Mouse (Mus musculus) urinary bladder, postnatal 36 days (tissue): ENCODE data around the gene Slc11a1.

Source experiments
- DNase-seq, 2 experiments: peaks; one replicate each; pipeline ENCODE4 v3.0.0; 2022; ENCODE audit warnings: low spot score in 2 of 2, mixed read lengths in 1 of 2

Slc11a1 gene

GRCm38 (mm10) chr1:74387386-74387988, 12.5 kb downstream of the Slc11a1 start:
- DNase-seq, result no peak

GRCm38 (mm10) chr1:74388398-74388920, 13.5 kb downstream of the Slc11a1 start:
- no peak for DNase-seq

GRCm38 (mm10) chr1:74389831-74390286, 14.9 kb downstream of the Slc11a1 start:
- DNase-seq, result peak in 1 of 2 experiments; percentile 43

DNA sequence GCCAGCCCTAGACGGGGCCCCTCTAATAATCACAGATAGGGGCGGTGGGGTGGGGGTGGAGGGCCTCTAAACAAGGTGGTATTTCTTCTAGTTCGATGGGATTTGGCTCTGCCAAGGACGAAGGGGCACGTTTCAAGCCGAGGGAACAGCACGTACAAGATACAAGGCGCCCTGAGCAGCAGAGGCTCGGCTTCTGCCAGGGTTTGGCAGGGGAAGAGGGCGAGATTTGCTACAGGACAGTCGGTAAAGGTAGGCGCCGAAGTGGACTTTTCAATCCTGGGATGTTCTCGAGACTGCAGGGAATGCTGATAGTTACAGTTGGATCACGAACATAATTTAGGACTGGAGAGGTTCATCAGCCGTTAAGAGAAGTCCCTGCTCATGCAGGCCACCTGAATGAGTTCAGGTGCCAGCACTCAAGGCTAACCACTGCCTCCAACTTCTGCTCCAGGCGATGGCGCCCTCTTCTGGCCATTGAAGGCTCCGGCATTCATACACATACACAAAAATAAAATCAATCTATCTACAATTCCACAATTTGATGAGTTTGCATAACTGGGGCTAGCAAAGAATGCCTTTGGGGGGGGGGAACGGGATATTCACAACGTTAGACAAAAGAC, 15.4 kb downstream of the Slc11a1 start:
- peak; percentile 42 to 69 for DNase-seq

- DNase-seq, result peak; percentile 96 to 99
These were observed 16.1 kb downstream of the Slc11a1 start, which contains the start of gene Ctdsp1 for GRCm38 (mm10) chr1:74390924-74391748. Ctdsp1 (plus strand) TSS chr1:74391509.

GRCm38 (mm10) chr1:74391844-74392441, 16.9 kb downstream of the Slc11a1 start:
- DNase-seq, result peak; percentile 75 to 76

DNA sequence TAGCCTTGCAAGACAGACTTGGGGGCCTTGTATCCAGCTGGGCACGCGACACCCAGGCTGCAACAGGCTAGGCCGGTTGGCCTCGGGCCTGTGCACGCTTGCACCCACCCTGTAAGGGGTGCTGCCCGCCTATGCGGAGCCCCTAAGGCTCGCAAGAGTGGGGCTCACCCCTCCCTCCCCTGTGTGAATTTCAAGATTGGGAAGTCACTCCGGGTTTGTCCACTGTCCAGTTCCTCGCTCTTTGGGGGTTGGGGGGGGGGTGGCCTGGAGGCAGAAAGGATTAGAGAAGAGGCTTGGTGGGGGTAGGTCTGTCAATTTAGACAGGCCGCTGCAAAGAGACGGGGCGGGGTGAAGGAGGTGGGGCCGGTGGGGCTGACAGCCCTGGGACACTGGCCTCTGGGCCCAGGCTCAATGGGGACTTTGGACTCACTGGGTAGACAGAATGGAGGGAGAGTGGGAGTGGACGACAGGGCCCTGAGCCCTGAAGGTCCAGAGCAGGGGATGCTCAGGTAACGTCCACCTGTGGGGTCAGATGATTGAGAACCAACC, 17.5 kb downstream of the Slc11a1 start:
- DNase-seq, result peak in 1 of 2 experiments; percentile 33

- peak in 1 of 2 experiments; percentile 9 for DNase-seq
These were observed 18.0 kb downstream of the Slc11a1 start for GRCm38 (mm10) chr1:74393010-74393409.

DNA sequence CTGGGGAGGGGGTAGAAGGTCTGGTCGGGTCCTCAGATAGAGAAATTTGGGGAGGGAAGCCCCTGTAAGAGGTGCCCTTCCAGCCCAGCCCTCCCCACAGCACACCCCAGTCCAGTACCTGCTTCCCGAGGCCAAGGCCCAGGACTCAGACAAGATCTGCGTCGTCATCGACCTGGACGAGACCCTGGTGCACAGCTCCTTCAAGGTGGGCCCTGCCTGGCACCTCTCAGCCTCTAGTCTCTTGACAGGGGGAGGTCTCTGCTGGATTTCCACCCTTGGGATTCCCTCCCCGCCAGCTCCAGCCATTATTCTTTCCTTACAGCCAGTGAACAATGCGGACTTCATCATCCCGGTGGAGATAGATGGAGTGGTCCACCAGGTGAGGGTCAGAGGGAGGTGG, 18.7 kb downstream of the Slc11a1 start:
- DNase-seq, result no peak

DNA sequence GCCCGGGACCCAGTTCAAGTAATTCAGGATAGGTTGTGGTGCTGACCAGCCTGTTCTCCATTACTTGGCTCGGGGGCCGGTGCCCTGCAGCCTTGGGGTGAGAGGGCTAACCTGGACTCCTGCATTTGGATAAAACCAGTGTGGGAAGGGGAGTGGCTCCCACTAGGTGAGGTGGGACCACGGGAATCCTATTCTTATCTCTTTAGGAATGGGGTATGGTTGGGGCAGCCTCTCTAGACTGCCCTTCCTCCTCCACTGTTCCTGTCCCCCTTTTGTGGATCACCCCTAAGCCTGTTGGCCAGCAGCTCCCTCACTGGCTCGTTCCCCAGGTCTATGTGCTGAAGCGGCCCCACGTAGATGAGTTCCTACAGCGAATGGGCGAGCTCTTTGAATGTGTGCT, 19.3 kb downstream of the Slc11a1 start:
- DNase-seq, result no peak

- DNase-seq, result no peak
These were observed 19.9 kb downstream of the Slc11a1 start for GRCm38 (mm10) chr1:74394858-74395257.

GRCm38 (mm10) chr1:74395290-74395689, 20.3 kb downstream of the Slc11a1 start:
- DNase-seq, result no peak

- peak; percentile 12 to 30 for DNase-seq
These were observed 21.6 kb downstream of the Slc11a1 start for GRCm38 (mm10) chr1:74396456-74397222.

- DNase-seq, result peak; percentile 99
These were observed 22.4 kb downstream of the Slc11a1 start for GRCm38 (mm10) chr1:74397268-74397918.

GRCm38 (mm10) chr1:74397919-74398451, 23.0 kb downstream of the Slc11a1 start:
- DNase-seq, result peak; percentile 54 to 74

DNA sequence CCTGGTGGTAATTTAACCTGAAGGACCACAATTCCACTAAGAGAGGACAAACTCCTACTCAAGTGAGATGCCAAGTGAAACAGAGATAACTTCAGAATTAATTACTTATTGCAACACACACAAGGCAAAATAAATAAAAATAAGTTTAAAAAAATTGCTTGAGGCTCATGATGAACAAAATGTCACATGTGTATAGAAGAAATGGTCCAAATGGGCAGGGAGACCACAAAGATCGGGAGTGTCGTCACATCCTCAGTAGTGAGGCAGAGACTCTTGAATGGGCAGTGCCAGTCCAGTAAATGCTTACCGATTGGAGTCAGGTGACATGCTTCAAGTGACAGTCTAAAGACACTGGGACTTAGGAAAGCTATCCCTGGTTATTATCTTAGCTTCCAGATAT, 25.5 kb downstream of the Slc11a1 start:
- no peak for DNase-seq

DNA sequence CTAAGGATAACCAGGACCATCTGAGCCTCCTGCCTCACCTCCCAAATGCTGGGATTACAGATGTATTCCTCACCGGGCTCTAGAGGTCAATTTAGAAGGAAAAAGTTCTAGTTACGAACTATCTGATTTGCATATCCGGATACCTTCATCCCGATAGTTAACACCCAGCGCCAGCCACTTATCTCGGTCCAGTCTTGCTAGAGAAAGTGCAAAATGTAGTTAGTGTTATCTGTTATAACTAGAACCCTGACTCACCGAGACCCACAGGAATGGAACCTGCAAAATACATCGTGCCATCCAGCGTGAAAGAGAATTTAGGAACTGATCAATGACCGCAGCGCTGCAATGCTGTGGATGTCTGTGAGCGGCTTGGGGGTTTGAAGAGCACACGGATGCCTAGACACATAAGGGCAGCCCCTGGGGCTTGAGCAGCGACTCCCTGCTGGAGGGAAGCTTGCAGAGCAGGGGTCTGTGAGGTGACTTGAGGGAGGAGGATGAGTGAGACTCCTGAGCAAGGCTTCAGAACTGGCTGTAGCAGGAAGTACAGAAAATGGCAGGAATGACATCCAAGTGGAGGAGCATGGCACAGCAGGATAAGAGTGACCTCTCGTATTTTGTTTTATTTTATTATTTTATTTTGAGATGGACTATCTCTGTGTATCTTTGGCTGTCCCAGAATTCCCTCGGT, 26.2 kb downstream of the Slc11a1 start:
- DNase-seq, result no peak

- no peak for DNase-seq
These were observed 29.2 kb downstream of the Slc11a1 start for GRCm38 (mm10) chr1:74404206-74404605.
